Mouse (Mus musculus) megakaryocyte, adult 5-6 weeks (primary cell): ENCODE results near the gene Mrps36. TPM values are rescaled to one million over a fixed set of nuclear protein-coding genes. Genes with fewer than 3 reads are reported as not detected.
A peak's percentile ranks its signal among the peaks of the same experiment; 100 is the strongest.
"Not testable (repeated sequence)": the region's sequence is repeated elsewhere in the genome, so short reads cannot be mapped to it uniquely, and the experiment has no call there.

ENCODE experiments used
- ATAC-seq: 2 replicates; pipeline ENCODE4 v1.8.0; 2016; ENCODE audit warnings: mild to moderate bottlenecking, inconsistent platforms; ENCODE audit not compliant: poor library complexity, severe bottlenecking
- total RNA-seq, 2 experiments: library from RNA; stranded (forward) in 1 of 2; stranded (reverse) in 1 of 2; fragments of 153-499, 151-499 nt in 1 of 2; fragments of 221-1000, 200-1000 nt in 1 of 2; gene quantifications; 2 replicates each; pipeline versions ENCODE4 v1.2.3 to v1.2.4; 2015 to 2017

The Mrps36 gene
- total RNA-seq (2015) (53.2 and 56.6 TPM in 2 replicates), total RNA-seq (2017) (47.2 and 52.2 TPM in 2 replicates)

GRCm38 (mm10) chr13:100744036-100744744, at the start of gene Mrps36:
Gene Mrps36 (minus strand): TSS chr13:100744659.
- peak; percentile 93 for ATAC-seq

DNA sequence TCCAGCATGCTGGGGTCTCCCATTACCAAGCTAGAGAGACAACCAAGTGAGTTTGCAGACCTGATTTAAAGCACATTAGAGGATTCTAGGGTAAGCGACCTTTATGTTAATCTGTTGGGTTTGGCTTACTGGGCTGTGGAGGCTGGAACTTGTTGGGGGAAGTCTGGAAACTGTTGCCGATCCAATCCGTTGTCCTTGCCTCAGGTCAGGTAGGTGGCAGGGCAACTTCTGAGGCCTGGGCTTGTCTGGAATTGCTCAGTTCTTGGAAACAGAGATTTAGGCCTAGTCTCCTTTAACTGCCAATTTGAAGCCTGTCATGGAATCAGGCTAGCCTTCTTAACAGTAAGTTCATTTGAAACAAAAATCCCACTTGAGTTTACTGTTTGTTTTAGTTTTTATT, 44.6 kb upstream of the Mrps36 start:
- no peak for ATAC-seq

DNA sequence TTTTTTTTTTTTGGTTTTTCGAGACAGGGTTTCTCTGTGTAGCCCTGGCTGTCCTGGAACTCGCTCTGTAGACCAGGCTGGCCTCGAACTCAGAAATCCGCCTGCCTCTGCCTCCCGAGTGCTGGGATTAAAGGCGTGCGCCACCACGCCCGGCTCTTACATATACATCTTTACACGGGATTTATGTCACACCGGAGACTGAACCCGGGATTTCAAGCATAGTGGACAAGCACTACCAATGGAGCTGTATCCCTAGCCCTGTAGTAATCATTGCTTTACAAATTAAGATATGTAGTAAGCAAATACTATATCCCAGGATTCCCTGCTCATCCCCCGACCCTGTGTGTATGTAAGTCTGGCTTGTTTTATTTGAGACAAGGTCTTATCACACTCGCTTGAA, 43.6 kb upstream of the Mrps36 start:
- ATAC-seq, result not testable (repeated sequence)

DNA sequence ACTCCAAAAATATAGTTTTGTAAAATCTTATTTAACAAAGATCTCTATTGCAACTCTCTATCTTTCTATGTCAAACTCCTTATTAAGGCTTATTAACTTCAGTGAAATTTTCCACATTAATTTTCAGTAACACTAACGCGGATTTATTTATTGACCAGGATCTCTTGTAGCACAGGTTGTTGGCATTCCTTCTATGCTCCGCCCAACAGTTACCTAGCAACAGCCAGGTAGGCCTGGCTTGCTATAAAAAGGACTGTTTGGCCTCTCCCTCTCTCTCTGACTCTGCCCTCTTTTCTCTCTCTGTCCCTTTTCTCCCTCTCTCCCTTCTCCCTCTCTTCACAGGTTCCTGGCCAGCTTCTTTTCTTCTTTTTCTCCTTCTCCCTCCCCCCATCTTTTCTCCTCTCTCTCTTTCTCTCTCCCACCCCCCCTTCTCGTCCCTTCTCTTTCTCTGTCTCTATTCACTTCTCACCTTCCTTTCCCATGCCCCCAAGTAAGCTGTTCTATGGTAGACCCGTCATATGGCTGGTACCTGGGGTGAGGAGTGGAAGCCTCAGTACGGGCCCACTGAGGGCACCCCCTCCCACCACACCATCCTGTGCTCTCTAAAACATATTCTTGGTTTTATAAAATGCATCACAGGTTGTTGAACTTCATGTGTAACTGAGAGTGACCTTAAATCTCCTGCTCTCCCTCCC, 43.0 kb upstream of the Mrps36 start:
- ATAC-seq, result no peak

DNA sequence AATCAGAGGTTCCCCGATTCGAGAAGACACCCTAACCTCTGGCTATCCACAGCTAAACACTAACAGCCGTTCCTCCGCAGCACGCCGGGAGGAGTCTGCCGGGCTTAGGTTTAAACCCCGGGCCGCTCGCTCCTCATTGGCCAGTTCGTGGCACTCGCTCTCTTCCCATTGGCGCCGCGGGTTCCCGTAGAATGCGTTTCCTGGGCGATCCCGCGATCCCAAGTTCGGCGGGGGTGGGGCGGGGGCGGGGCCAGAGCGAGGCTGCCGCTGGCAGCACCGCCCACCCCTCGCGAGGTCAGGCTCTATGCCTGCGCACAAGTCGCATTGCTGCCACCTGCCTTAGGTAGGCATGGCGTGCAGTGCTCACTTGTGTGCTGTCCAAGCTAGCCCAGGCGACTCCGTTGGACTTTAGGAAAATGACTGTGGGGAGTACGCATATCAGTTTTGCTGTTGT, 42.0 kb upstream of the Mrps36 start, which contains the start of gene Ccnb1:
Gene Ccnb1, minus strand, starts transcription at position 157 of the 454 bp plus-strand sequence.
- ATAC-seq, result peak; percentile 97

- peak; percentile 41 for ATAC-seq
Measured at GRCm38 (mm10) chr13:100785806-100786413, 41.5 kb upstream of the Mrps36 start.

DNA sequence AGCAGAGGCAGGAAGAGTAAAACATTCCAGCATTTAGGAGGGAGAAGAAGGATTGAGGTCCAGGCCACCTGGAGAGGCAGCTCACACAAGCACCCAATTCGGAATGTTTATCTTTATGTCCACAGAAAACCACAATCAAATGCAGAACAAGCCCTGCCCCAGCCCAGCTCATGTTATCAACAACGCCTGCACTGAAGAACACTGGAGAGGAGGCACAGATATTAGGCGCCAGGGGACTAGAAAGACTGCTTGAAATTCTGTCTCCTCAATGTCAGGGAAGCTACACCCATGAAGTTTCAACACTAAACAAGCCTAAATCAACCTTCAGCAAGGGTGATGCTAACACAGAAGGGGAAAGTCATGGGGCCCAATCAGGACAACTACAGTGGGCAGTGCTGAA, 33.0 kb upstream of the Mrps36 start:
- ATAC-seq, result no peak

GRCm38 (mm10) chr13:100776710-100777109, 32.3 kb upstream of the Mrps36 start:
- no peak for ATAC-seq

GRCm38 (mm10) chr13:100776056-100776419, 31.6 kb upstream of the Mrps36 start:
- no peak; the same call in 1 of the 2 replicates for ATAC-seq

- ATAC-seq, result peak; percentile 99
Measured at GRCm38 (mm10) chr13:100775252-100776055, 31.0 kb upstream of the Mrps36 start, which contains the start of gene Cenph. Gene Cenph (minus strand): TSS chr13:100775899.

DNA sequence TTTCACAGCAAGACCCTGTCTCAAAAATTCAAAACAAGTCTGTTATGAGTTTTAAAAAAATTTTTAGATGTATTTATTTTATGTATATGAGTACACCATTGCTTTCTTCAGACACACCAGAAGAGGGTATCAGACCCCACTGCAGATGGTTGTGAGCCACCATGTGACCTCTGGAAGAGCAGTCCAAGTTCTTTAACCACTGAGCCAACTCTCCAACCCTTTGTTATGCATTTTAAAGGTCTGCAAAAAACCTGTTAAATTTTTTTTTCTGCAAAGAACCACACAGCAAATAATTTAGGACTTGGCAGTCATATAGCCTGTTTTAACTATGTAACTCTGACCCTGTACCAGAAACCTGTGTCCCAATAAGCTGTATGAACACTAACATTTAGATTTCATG, 30.2 kb upstream of the Mrps36 start:
- no peak for ATAC-seq

DNA sequence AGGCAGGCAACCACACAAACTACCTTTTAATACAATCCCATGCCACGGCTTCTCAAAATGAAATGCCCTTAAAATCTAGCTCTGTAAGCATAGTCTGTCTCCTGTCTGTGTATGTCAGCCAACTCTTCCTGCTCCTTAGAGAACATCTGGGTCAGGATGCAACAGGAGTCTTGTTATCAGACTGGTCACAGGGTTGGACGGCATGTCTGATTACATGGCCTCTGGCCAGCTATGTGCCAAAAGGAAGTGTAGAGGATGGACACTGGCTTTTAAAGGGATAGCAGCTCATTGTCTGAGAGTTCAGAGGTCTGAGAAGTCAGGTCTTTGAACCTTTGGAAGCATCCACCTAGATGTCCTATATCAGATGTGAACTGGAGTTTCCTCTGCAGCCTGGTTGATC, 10.9 kb upstream of the Mrps36 start:
- ATAC-seq, result no peak

- no peak for ATAC-seq
Measured at GRCm38 (mm10) chr13:100754186-100754585, 9.7 kb upstream of the Mrps36 start.

DNA sequence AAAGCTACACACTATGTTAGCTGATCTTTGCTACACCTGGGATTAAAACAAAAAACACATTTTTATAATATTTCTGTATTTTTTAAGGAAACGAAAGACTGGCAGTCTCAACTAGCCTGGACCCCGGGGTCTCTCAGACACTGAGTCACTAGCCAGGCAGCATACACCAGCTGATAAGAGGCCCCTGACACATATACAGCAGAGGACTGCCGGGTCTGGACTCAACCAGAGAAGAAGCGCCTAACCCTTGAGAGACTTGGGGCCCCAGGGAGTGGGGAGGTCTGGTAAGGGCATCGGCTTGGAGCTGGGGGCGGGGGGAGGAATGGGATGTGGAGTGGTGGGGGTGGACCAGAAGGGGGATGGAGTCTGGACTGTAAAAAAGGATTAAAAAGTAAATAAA, 8.6 kb upstream of the Mrps36 start:
- ATAC-seq, result no peak

DNA sequence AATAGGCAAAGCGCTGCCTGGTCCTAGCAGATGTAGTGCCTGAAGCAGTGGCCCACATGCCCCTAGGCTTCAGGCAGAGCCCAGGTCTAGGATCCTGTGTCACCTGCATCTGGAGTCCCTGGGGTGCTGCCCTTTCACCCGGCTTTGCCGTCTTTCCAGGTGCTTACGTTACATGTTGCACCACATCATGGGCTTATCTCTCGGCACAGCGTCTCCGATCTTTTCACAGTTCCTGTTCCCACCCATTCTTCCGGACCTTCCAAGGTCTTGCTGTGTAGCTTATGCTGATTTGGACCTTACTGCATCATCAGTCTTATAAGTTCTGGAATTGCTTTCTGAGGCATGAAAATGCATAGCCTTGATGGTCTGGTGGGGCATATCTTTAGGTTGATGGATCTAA, 8.1 kb upstream of the Mrps36 start:
- no peak for ATAC-seq

GRCm38 (mm10) chr13:100751402-100751801, 6.9 kb upstream of the Mrps36 start:
- ATAC-seq, result no peak

- ATAC-seq, result peak; percentile 81
Measured at GRCm38 (mm10) chr13:100750799-100751198, 6.3 kb upstream of the Mrps36 start.

DNA sequence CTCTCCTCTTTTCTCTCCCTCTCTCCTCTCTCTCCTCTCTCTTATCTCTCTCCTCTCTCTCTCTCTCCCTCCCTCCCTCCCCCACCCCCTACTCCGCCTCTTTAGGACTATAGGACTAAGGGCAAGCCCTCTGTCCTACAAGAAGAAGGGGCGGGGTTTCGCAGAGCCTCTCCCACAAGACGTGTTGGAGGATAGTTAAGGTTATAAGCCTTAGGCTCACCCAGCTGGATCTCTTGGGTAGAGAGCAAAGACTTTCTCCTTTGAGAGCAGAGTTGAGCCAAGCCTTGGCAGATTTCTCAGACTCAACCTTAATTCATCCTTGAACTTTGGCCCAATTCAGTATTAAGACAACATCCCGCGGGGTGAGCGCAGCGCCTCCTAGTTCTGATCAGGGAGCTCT, 4.2 kb upstream of the Mrps36 start:
- ATAC-seq, result no peak

- no peak for ATAC-seq
Measured at GRCm38 (mm10) chr13:100746090-100746489, 1.6 kb upstream of the Mrps36 start.

DNA sequence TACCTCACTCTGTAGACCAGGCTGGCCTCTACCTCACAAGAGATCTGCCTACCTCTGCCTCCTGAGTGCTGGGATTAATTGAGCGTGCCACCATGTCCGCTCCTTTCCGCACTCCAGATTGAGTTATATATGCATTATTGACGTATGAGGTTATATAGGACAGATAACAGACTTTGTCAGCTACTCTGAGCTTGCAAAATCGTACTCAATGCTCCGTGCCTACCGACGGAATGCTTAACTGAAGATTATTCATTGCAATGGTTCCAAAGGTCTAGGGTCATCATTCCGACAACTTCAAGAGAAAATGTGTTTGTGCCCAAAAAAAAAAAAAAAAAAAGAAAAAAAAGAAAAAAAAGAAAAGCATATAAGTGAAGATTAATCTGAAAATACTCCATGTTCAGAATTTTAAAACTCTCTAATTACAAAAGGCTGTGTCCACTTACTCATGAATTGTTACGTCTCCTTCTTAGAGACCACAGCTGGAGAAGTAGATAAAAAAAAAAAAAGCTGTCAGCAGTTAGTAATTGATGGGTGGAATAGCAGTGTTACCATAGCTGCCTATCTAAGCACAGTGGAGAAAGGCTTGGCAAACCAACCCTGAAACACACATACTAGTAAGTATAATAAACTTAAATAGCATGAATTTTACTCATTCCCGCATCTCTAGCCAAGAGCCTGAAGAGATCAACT, 968 bp downstream of the Mrps36 start:
- no peak; the same call in 1 of the 2 replicates for ATAC-seq
